Mouse (Mus musculus): ENCODE results near the gene Serpinb9.
"Not testable (repeated sequence)": the region's sequence is repeated elsewhere in the genome, so short reads cannot be mapped to it uniquely, and the experiment has no call there.

Gene Serpinb9

GRCm38 (mm10) chr13:33003523-33004413, 718 bp downstream of the Serpinb9 start:
- DNase-seq (ENCODE audit: low spot score in 2 of 2) = peak in 1 of 2 experiments; percentile 2

GRCm38 (mm10) chr13:33004414-33005105, 1.5 kb downstream of the Serpinb9 start:
- DNase-seq (ENCODE audit: low spot score in 2 of 2) = peak; percentile 81 to 85

- DNase-seq (ENCODE audit: low spot score in 2 of 2) = no peak
Measured at GRCm38 (mm10) chr13:33005501-33006075, 2.5 kb downstream of the Serpinb9 start.

GRCm38 (mm10) chr13:33006555-33006954, 3.5 kb downstream of the Serpinb9 start:
- DNase-seq (ENCODE audit: low spot score in 2 of 2) = no peak

- DNase-seq (ENCODE audit: low spot score in 2 of 2) = no peak
Measured at GRCm38 (mm10) chr13:33012395-33012794, 9.3 kb downstream of the Serpinb9 start.

GRCm38 (mm10) chr13:33013271-33013670, 10.2 kb downstream of the Serpinb9 start:
- DNase-seq (ENCODE audit: low spot score in 2 of 2) = no peak

GRCm38 (mm10) chr13:33022371-33022770, 19.3 kb downstream of the Serpinb9 start:
- no peak for DNase-seq (ENCODE audit: low spot score in 2 of 2)

GRCm38 (mm10) chr13:33026427-33027057, 23.5 kb downstream of the Serpinb9 start:
- no peak for DNase-seq (ENCODE audit: low spot score in 2 of 2)

GRCm38 (mm10) chr13:33027244-33027643, 24.2 kb downstream of the Serpinb9 start, which contains the start of gene Serpinb9b:
Gene Serpinb9b (plus strand): TSS chr13:33027416.
- no peak for DNase-seq (ENCODE audit: low spot score in 2 of 2)

GRCm38 (mm10) chr13:33028146-33028545, 25.1 kb downstream of the Serpinb9 start:
- DNase-seq (ENCODE audit: low spot score in 2 of 2) = no peak

- no peak for DNase-seq (ENCODE audit: low spot score in 2 of 2)
Measured at GRCm38 (mm10) chr13:33028550-33028949, 25.5 kb downstream of the Serpinb9 start.

GRCm38 (mm10) chr13:33029478-33029877, 26.4 kb downstream of the Serpinb9 start:
- DNase-seq (ENCODE audit: low spot score in 2 of 2) = not testable (repeated sequence)

GRCm38 (mm10) chr13:33030281-33030680, 27.2 kb downstream of the Serpinb9 start:
- no peak for DNase-seq (ENCODE audit: low spot score in 2 of 2)

- DNase-seq (ENCODE audit: low spot score in 2 of 2) = no peak
Measured at GRCm38 (mm10) chr13:33035506-33035905, 32.5 kb downstream of the Serpinb9 start.

GRCm38 (mm10) chr13:33043542-33043941, 40.5 kb downstream of the Serpinb9 start:
- DNase-seq (ENCODE audit: low spot score in 2 of 2) = no peak

- DNase-seq (ENCODE audit: low spot score in 2 of 2) = no peak
Measured at GRCm38 (mm10) chr13:33047234-33047633, 44.2 kb downstream of the Serpinb9 start.

GRCm38 (mm10) chr13:33048187-33048586, 45.1 kb downstream of the Serpinb9 start:
- no peak for DNase-seq (ENCODE audit: low spot score in 2 of 2)

GRCm38 (mm10) chr13:33051697-33052096, 48.6 kb downstream of the Serpinb9 start:
- DNase-seq (ENCODE audit: low spot score in 2 of 2) = no peak

- no peak for DNase-seq (ENCODE audit: low spot score in 2 of 2)
Measured at GRCm38 (mm10) chr13:33063048-33063447, 60.0 kb downstream of the Serpinb9 start.

Measured in right cerebral cortex, adult 2 months (tissue).